Mouse (Mus musculus) small intestine, adult 2 months (tissue): ENCODE measurements around the gene Ccl2. TPM values are rescaled to one million over a fixed set of nuclear protein-coding genes. Genes with fewer than 3 reads are reported as not detected.

Experiments
- H3K27ac ChIP-seq: fragments of 200-500 bp; 2 replicates; pipeline ENCODE4 v1.5.1; 2012; ENCODE audit warnings: low read depth, low read length, control low read depth, inconsistent platforms; ENCODE audit not compliant: insufficient read depth
- H3K27me3 ChIP-seq: fragments of 200-500 bp; 2 replicates; pipeline ENCODE4 v1.6.1; 2012; ENCODE audit warnings: mild to moderate bottlenecking, moderate library complexity, low read length, inconsistent platforms; ENCODE audit not compliant: control insufficient read depth, insufficient read depth
- H3K36me3 ChIP-seq: fragments of 200-500 bp; 2 replicates; pipeline ENCODE4 v1.6.1; 2012; ENCODE audit warnings: mild to moderate bottlenecking, low read length, control low read depth, inconsistent platforms; ENCODE audit not compliant: control insufficient read depth, insufficient read depth
- H3K4me1 ChIP-seq: fragments of 200-500 bp; 2 replicates; pipeline ENCODE4 v1.6.1; 2012; ENCODE audit warnings: low read length, inconsistent platforms, mixed read lengths; ENCODE audit not compliant: control insufficient read depth, insufficient read depth, insufficient read length
- H3K4me3 ChIP-seq: fragments of 200-500 bp; 2 replicates; pipeline ENCODE4 v1.5.1; 2012; ENCODE audit warnings: low read depth, mild to moderate bottlenecking, control low read depth, inconsistent platforms, low read length, moderate library complexity
- CTCF ChIP-seq: fragments of 200-500 bp; IDR thresholded peaks from 2 replicates; pipeline ENCODE4 v1.5.1; 2012; ENCODE audit warnings: low read depth, mild to moderate bottlenecking, control low read depth, inconsistent platforms, low read length, moderate library complexity, mixed read lengths; ENCODE audit not compliant: insufficient replicate concordance, insufficient read length; ENCODE audit errors: extremely low read depth
- POLR2A ChIP-seq: fragments of 200-500 bp; IDR thresholded peaks from 2 replicates; pipeline ENCODE4 v1.6.1; 2012; ENCODE audit warnings: low read depth, mild to moderate bottlenecking, control low read depth, inconsistent platforms, low read length, moderate library complexity
- WGBS: fragments of 180-500 bp; shearing (Covaris S2); methylation state at CpG from one replicate; pipeline ENCODE4 v1.1.7; 2018; 5-methylcytosine and 5-hydroxymethylcytosine counted together
- polyA plus RNA-seq: library from polyadenylated mRNA; depleted of rRNA; stranded (reverse); fragments of >200 nt; gene quantifications from 2 replicates; pipeline ENCODE4 v1.2.3, GENCODE M21; 2012; rRNA removed

Gene Ccl2
- polyA plus RNA-seq = 1.4 and 2.0 TPM in 2 replicates

DNA sequence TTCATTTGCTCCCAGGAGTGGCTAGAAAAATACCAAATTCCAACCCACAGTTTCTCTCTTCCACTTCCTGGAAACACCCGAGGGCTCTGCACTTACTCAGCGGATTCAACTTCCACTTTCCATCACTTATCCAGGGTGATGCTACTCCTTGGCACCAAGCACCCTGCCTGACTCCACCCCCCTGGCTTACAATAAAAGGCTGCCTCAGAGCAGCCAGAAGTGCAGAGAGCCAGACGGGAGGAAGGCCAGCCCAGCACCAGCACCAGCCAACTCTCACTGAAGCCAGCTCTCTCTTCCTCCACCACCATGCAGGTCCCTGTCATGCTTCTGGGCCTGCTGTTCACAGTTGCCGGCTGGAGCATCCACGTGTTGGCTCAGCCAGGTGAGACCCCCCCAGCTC, at the start of gene Ccl2:
Gene Ccl2 (plus strand): TSS at position 216 of the 400 bp plus-strand sequence.
- Histone ChIP-seq H3K27me3 (no peaks in the 10 kb centered on the region), H3K4me3 (no peak within 1 kb of the TSS), H3K27ac (no peak within 1 kb of the TSS), H3K36me3 (no peaks in the 10 kb centered on the region), H3K4me1 (peaks cover 5% of the 10 kb centered on the region; the same call in 1 of the 2 replicates)
- no peak for TF ChIP-seq POLR2A
- TF ChIP-seq CTCF = no peak
- WGBS = 29% methylated on average over 5 of the region's 5 CpGs

DNA sequence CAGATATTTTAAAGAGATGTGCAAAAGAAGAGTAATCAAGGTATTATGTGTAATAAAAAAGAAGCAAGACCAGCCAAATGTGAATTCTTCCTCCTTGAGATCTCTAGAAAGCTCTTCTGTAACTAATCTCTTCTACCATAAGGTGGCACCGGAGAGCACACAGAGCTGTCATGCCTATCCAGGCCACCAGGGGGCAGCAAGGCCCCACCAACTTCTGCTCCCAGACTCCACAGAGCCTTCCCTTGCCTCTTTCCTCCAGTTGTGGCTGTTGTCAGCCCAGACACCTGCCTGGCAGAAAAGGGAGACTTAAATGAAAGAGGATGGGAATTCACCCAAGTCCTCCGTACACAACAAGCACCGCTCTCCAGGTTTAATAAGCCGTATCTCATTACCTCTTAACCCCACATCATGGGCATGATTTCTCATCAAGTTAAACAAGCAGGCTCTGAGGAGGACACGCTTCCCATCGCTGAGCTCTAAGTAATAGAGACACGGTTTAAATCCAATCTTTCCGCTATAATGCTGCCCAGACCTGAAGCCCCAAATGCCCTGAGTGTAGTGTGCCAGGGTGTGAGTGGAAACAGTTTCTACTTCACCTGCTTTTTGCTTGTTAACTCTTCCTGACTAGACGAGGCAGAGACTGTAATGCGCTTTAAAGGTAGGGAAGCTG, 39.1 kb upstream of the Ccl2 start:
- 72% methylated on average over 10 of the region's 10 CpGs for WGBS
- Histone ChIP-seq H3K27me3 (no peaks in the 10 kb centered on the region), H3K4me1 (no peaks in the 10 kb centered on the region), H3K27ac (no peak overlapping the region), H3K4me3 (no peak overlapping the region), H3K36me3 (no peaks in the 10 kb centered on the region)
- TF ChIP-seq POLR2A (no peak), CTCF (peak; percentile 100)

- no peaks in the 10 kb centered on the region for H3K27me3 ChIP-seq
- H3K36me3 ChIP-seq = no peaks in the 10 kb centered on the region
- H3K4me1 ChIP-seq = no peaks in the 10 kb centered on the region
- TF ChIP-seq CTCF = no peak
- no peak for TF ChIP-seq POLR2A
- 85% methylated on average over 5 of the region's 5 CpGs for WGBS
- H3K4me3 ChIP-seq = no peak overlapping the region
- H3K27ac ChIP-seq = no peak overlapping the region
These were observed 38.3 kb upstream of the Ccl2 start for GRCm38 (mm10) chr11:81997085-81997484.

- Histone ChIP-seq H3K4me1 (no peaks in the 10 kb centered on the region), H3K36me3 (no peaks in the 10 kb centered on the region), H3K27me3 (no peaks in the 10 kb centered on the region), H3K27ac (no peak overlapping the region), H3K4me3 (no peak overlapping the region)
- no peak for TF ChIP-seq CTCF
- TF ChIP-seq POLR2A = no peak
- 77% methylated on average over 3 of the region's 3 CpGs for WGBS
These were observed 36.7 kb upstream of the Ccl2 start for GRCm38 (mm10) chr11:81998646-81999045.

DNA sequence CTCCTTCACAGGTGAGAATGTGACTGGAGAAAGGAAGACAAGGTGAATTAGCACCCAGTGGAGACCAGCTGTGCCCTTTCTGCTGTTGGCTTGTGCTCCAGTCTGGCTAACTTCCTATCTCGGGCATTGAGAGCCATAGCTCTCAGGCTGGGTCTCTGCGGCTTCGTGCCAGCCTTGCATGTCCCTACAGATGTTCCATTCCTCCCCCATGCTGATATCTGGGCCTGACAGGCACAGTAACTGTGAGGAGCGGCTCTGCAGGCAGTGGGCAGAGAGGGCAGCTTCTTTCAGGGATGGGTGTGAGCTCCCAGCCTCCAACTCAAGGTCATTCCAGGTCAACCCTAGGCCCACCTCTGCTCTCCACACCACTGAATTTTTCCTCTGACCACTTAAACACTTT, 35.9 kb upstream of the Ccl2 start:
- no peak overlapping the region for H3K4me3 ChIP-seq
- no peaks in the 10 kb centered on the region for H3K27me3 ChIP-seq
- TF ChIP-seq CTCF (no peak), POLR2A (no peak)
- no peaks in the 10 kb centered on the region for H3K36me3 ChIP-seq
- H3K27ac ChIP-seq = no peak overlapping the region
- no peaks in the 10 kb centered on the region for H3K4me1 ChIP-seq
- WGBS = 66% methylated on average over 4 of the region's 4 CpGs

GRCm38 (mm10) chr11:82000581-82000980, 34.8 kb upstream of the Ccl2 start:
- H3K27ac ChIP-seq = no peak overlapping the region
- TF ChIP-seq POLR2A (no peak), CTCF (no peak)
- 56% methylated on average over 5 of the region's 5 CpGs for WGBS
- H3K36me3 ChIP-seq = no peaks in the 10 kb centered on the region
- H3K4me3 ChIP-seq = no peak overlapping the region
- no peaks in the 10 kb centered on the region for H3K27me3 ChIP-seq
- H3K4me1 ChIP-seq = no peaks in the 10 kb centered on the region

GRCm38 (mm10) chr11:82004810-82005209, 30.6 kb upstream of the Ccl2 start:
- Histone ChIP-seq H3K36me3 (no peaks in the 10 kb centered on the region), H3K27me3 (no peaks in the 10 kb centered on the region), H3K4me1 (no peaks in the 10 kb centered on the region), H3K27ac (no peak overlapping the region), H3K4me3 (no peak overlapping the region)
- TF ChIP-seq CTCF = no peak
- TF ChIP-seq POLR2A = no peak
- WGBS = 55% methylated on average over 2 of the region's 2 CpGs

GRCm38 (mm10) chr11:82006796-82007423, 28.5 kb upstream of the Ccl2 start:
- H3K4me1 ChIP-seq = no peaks in the 10 kb centered on the region
- H3K27ac ChIP-seq = peak overlapping the region; percentile 64
- no peak for TF ChIP-seq POLR2A
- TF ChIP-seq CTCF = no peak
- no peaks in the 10 kb centered on the region for H3K36me3 ChIP-seq
- no peaks in the 10 kb centered on the region for H3K27me3 ChIP-seq
- no peak overlapping the region for H3K4me3 ChIP-seq
- WGBS = 40% methylated on average over 12 of the region's 12 CpGs
